Mouse (Mus musculus) E14TG2a.4 (cell line): ENCODE data around the gene Pask.

Experiments used
- CTCF ChIP-seq: conservative IDR thresholded peaks from 2 replicates; pipeline ENCODE4 v1.5.1; 2014; ENCODE audit warnings: low read length
- NANOG ChIP-seq: IDR thresholded peaks from 2 replicates; pipeline ENCODE4 v1.6.1; 2014; ENCODE audit warnings: borderline replicate concordance, low read length, mixed read lengths
- POU5F1 ChIP-seq: IDR thresholded peaks from 2 replicates; pipeline ENCODE4 v1.6.1; 2014; ENCODE audit warnings: low read length, borderline replicate concordance

DNA sequence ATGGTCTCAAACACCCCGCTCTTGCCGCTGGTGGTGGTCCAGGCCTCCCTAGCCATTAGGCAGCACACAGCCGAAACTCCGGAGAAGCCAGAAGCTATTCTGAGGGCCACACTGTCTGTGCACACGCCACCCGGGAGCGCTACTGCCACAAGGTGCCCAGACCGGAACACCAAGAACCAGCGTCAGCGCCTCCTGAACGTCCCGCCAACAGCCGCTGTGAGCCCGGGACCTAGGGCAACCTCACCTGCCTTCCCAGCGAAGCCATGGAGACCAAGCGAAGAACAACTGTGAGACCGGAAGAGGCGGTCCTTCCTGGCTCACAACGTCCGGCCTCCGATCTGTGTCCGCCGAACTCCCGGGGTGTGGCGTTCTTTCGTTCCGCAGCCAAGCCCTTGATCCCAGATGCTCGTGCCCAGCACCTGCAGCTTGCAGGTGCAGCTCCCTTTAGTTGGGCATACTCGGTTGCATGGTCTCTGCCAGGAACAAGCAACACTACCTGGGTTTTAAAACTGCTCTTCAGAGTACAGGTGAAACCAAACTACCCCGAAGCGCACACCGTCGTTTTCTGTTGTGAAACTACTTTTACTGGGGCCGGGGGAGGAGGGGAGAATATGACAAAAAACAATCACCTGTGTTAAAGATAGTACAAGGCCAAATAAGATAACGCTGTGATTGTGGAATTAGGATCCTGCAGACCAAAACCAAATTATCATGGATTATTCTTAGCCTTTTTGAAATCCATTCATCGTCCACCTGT, 37.5 kb downstream of the Pask start, which contains the start of gene Mterf4:
- TF ChIP-seq CTCF: no peak
- no peak for TF ChIP-seq NANOG
- TF ChIP-seq POU5F1: no peak
